Mouse (Mus musculus) erythroblast, embryonic 14.5 days (primary cell): Measurements from ENCODE around the gene Acot13. TPM values are rescaled to one million over a fixed set of nuclear protein-coding genes. Genes with fewer than 3 reads are reported as not detected.
"Not testable (repeated sequence)": the region's sequence is repeated elsewhere in the genome, so short reads cannot be mapped to it uniquely, and the experiment has no call there.

ENCODE experiments used
- H3K27me3 ChIP-seq: 2 replicates; pipeline ENCODE4 v1.6.1; 2012; ENCODE audit warnings: inconsistent platforms; ENCODE audit not compliant: control insufficient read depth
- H3K36me3 ChIP-seq: 2 replicates; pipeline ENCODE4 v1.6.1; 2012; ENCODE audit warnings: mild to moderate bottlenecking, inconsistent platforms; ENCODE audit not compliant: control insufficient read depth
- H3K4me1 ChIP-seq: 2 replicates; pipeline ENCODE4 v1.6.1; 2012; ENCODE audit warnings: inconsistent platforms; ENCODE audit not compliant: control insufficient read depth
- H3K4me3 ChIP-seq: replicated peaks from 2 replicates; pipeline ENCODE3; 2012; ENCODE audit warnings: moderate library complexity, mild to moderate bottlenecking, inconsistent platforms
- H3K9me3 ChIP-seq: 2 replicates; pipeline ENCODE4 v1.6.1; 2012; ENCODE audit warnings: low read length, inconsistent platforms, mixed read lengths; ENCODE audit not compliant: control insufficient read depth
- GATA1 ChIP-seq: IDR thresholded peaks from 2 replicates; pipeline ENCODE4 v1.6.1; 2012; ENCODE audit warnings: low read length, inconsistent platforms, mixed read lengths
- TAL1 ChIP-seq: IDR thresholded peaks from 3 replicates; pipeline ENCODE4 v1.6.1; 2012; ENCODE audit warnings: low read length, inconsistent platforms, mixed read lengths
- polyA plus RNA-seq: library from polyadenylated mRNA; stranded (reverse); fragments of >175 nt; gene quantifications from 2 replicates; pipeline ENCODE4 v1.2.3, GENCODE M21; 2012

Acot13 gene
- polyA plus RNA-seq, 1 experiment, result 3.5 TPM

DNA sequence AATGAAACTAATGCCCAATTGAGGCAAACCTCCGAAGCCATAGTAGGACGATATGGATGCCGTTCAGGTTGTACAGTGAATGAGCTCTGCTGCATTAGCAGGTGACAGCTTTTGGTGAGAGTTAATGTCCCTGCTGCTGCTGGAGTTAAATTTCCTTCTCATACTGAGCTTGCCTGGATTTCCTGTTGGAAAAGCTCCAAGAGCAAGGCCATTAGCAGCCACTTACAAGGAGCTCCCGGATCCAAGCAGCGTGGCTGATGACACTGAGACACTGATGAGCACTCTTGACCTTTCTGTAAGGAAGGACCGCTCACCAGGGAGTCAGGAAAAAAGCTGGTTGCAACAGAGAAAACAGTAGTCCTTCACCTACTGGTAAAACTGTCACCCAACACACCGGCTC lies 30.7 kb upstream of the Acot13 start:
- Histone ChIP-seq H3K36me3 (no peaks in the 10 kb centered on the region), H3K27me3 (0 out of 2 replicates have a peak, but pooled peaks cover 2% of the 10 kb centered on the region), H3K9me3 (no peaks in the 10 kb centered on the region), H3K4me1 (peaks cover 5% of the 10 kb centered on the region), H3K4me3 (no peak overlapping the region)
- TF ChIP-seq GATA1 (no peak), TAL1 (no peak)

DNA sequence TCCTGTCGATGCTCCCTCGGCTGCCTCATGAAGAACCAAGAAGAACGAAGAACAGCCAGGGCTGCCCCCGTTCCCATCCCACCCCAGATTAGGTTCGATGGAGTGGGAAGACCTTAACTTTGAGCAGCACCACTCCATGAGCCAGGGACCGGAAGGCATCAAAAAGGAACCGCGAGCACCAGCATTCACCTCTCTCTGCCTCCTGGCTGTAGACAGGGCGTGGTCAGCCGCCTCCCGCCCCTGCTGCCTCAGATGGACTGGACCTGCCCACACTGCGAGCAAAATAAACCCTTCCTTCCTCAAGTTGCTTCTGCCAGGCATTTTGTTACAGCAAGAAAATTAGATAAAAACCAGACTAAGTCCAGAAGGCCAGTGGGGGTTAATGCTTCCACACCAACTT lies 29.7 kb upstream of the Acot13 start:
- H3K4me1 ChIP-seq, result peaks cover 2% of the 10 kb centered on the region
- no peaks in the 10 kb centered on the region for H3K36me3 ChIP-seq
- no peak for TF ChIP-seq GATA1
- no peak for TF ChIP-seq TAL1
- no peaks in the 10 kb centered on the region for H3K9me3 ChIP-seq
- H3K27me3 ChIP-seq, result 0 out of 2 replicates have a peak, but pooled peaks cover 2% of the 10 kb centered on the region
- H3K4me3 ChIP-seq, result no peak overlapping the region

GRCm38 (mm10) chr13:24859115-24859514 lies 27.8 kb upstream of the Acot13 start:
- Histone ChIP-seq H3K4me1 (peaks cover 2% of the 10 kb centered on the region), H3K9me3 (no peaks in the 10 kb centered on the region), H3K4me3 (no peak overlapping the region), H3K27me3 (peaks cover 2% of the 10 kb centered on the region; the same call in 1 of the 2 replicates), H3K36me3 (no peaks in the 10 kb centered on the region)
- no peak for TF ChIP-seq TAL1
- TF ChIP-seq GATA1, result no peak

DNA sequence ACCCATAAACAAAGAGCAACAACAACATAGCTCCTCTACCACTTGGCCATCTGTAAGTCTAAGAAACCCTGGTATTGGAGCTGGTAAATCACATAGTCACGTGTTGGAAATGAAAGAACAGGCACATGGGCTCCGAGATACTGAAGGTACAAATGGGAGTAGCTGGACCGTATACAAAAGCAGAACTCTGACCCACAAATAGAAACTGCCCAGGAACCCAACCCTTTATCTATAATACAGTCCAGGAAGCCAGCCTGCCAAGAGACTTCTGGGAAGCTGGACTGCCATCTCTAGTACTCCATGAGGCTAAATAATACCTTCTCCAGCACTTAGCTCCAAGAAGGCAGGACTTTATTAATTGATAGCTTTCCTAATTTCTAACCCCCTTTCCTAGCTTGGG lies 21.2 kb upstream of the Acot13 start:
- Histone ChIP-seq H3K36me3 (no peaks in the 10 kb centered on the region), H3K4me1 (no peaks in the 10 kb centered on the region), H3K27me3 (no peaks in the 10 kb centered on the region; the same call in 1 of the 2 replicates), H3K9me3 (no peaks in the 10 kb centered on the region), H3K4me3 (no peak overlapping the region)
- TF ChIP-seq TAL1 (no peak), GATA1 (no peak)

- no peaks in the 10 kb centered on the region; the same call in 1 of the 2 replicates for H3K27me3 ChIP-seq
- no peaks in the 10 kb centered on the region for H3K4me1 ChIP-seq
- no peak overlapping the region for H3K4me3 ChIP-seq
- no peaks in the 10 kb centered on the region for H3K36me3 ChIP-seq
- no peaks in the 10 kb centered on the region for H3K9me3 ChIP-seq
- TF ChIP-seq GATA1, result no peak
- TF ChIP-seq TAL1, result no peak
These were observed 20.6 kb upstream of the Acot13 start for GRCm38 (mm10) chr13:24851989-24852388.

- no peak for TF ChIP-seq GATA1
- no peak for TF ChIP-seq TAL1
- peaks cover 8% of the 10 kb centered on the region for H3K27me3 ChIP-seq
- peaks cover 9% of the 10 kb centered on the region for H3K4me1 ChIP-seq
- no peaks in the 10 kb centered on the region for H3K9me3 ChIP-seq
- no peaks in the 10 kb centered on the region for H3K36me3 ChIP-seq
- no peak overlapping the region for H3K4me3 ChIP-seq
These were observed 18.0 kb upstream of the Acot13 start for GRCm38 (mm10) chr13:24849318-24849717.

DNA sequence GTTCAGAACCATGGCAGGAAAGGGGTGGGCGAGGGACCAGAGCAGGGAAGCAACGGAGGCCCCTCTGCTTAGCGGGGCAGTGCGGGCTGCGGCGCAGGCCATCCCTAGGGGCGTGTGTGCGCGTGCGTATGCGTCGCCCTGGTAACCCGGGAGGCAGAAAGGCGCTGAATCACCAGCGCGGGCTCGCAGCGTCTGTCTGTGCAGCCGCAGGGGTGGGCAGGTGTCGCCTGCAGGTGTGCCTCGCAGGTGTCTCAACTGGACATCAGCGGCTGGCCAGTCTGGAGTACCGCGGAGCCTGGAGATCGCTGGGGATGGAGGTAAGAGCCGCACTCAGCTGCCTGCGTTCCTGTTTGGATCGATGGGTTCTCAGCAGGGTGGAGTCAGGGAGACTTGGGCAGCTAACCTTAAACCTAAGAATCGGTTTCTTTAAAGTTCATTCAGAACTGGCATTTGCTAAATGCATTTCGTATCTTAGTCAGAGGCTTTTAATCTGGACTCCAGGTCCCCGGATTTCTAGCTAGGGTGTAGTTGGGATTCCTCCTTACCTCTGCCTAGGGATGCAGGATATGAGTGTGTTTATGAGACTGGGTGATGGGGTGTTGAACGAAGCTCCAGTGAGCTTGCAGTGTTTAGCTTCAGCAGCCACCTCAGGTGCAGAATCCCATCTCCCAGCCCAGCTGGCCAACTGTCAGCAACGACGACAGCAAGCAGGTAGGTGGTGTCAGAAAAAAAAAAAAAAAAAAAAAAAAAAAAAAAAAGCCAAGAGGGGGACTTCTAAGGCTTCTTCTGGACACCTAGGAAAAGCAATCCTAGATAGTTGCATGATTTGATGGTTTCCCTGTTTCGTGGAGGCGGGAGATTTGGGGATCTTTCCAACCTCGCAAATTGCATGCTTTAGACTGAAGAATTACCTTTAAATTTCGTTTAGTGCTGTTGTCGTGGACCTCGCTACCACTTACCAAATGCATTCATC lies 13.9 kb upstream of the Acot13 start, which contains the start of gene D130043K22Rik:
Gene D130043K22Rik, plus strand, starts transcription at position 153 of the 973 bp plus-strand sequence.
- H3K4me3 ChIP-seq, result peak within 1 kb of the TSS; percentile 39
- H3K4me1 ChIP-seq, result peaks cover 9% of the 10 kb centered on the region
- H3K9me3 ChIP-seq, result no peaks in the 10 kb centered on the region
- H3K36me3 ChIP-seq, result peaks cover 25% of the 10 kb centered on the region
- TF ChIP-seq GATA1 (no peak), TAL1 (no peak)
- peaks cover 8% of the 10 kb centered on the region for H3K27me3 ChIP-seq

DNA sequence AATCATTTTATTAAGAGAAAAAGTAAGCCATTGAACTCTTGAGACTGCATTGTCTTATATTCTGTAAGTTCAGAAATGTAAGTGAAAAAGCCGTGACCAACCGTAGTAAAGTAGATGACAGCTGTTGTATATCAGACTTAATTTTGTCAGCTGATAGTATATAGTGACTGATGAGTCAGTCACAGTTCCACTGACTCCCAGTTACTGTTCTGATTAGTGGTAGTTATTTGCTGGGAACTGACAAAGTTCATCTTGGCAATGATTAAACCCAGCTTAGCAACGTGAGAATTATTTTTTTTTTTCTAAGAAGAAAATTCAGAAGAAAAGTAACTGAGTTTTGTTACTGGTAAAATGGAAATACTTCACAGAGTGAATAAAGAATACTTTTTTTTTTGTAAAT lies 10.4 kb upstream of the Acot13 start:
- no peak overlapping the region for H3K4me3 ChIP-seq
- TF ChIP-seq GATA1, result no peak
- TF ChIP-seq TAL1, result no peak
- peaks cover 8% of the 10 kb centered on the region for H3K27me3 ChIP-seq
- peaks cover 11% of the 10 kb centered on the region for H3K4me1 ChIP-seq
- H3K9me3 ChIP-seq, result no peaks in the 10 kb centered on the region
- peaks cover 57% of the 10 kb centered on the region for H3K36me3 ChIP-seq

GRCm38 (mm10) chr13:24839831-24840230 lies 8.5 kb upstream of the Acot13 start:
- H3K4me1 ChIP-seq, result peaks cover 11% of the 10 kb centered on the region
- peaks cover 73% of the 10 kb centered on the region for H3K36me3 ChIP-seq
- TF ChIP-seq TAL1 (no peak), GATA1 (no peak)
- no peaks in the 10 kb centered on the region for H3K9me3 ChIP-seq
- H3K27me3 ChIP-seq, result peaks cover 1% of the 10 kb centered on the region
- no peak overlapping the region for H3K4me3 ChIP-seq

- H3K36me3 ChIP-seq, result peaks cover 87% of the 10 kb centered on the region
These were observed 6.4 kb upstream of the Acot13 start for GRCm38 (mm10) chr13:24837765-24838164.

More at GRCm38 (mm10) chr13:24837765-24838164, 6.4 kb upstream of the Acot13 start:
- H3K27me3 ChIP-seq, H3K4me3 ChIP-seq, H3K9me3 ChIP-seq: not testable (repeated sequence)
- H3K4me1 ChIP-seq, result peaks cover 22% of the 10 kb centered on the region
